Mouse (Mus musculus) small intestine, adult 2 months (tissue): Measurements from ENCODE around the gene Olfr553. TPM values are rescaled to one million over a fixed set of nuclear protein-coding genes. Genes with fewer than 3 reads are reported as not detected.

ENCODE experiments used
- H3K27ac ChIP-seq: fragments of 200-500 bp; 2 replicates; pipeline ENCODE4 v1.5.1; 2012; ENCODE audit warnings: low read depth, low read length, control low read depth, inconsistent platforms; ENCODE audit not compliant: insufficient read depth
- H3K27me3 ChIP-seq: fragments of 200-500 bp; 2 replicates; pipeline ENCODE4 v1.6.1; 2012; ENCODE audit warnings: mild to moderate bottlenecking, moderate library complexity, low read length, inconsistent platforms; ENCODE audit not compliant: control insufficient read depth, insufficient read depth
- H3K36me3 ChIP-seq: fragments of 200-500 bp; 2 replicates; pipeline ENCODE4 v1.6.1; 2012; ENCODE audit warnings: mild to moderate bottlenecking, low read length, control low read depth, inconsistent platforms; ENCODE audit not compliant: control insufficient read depth, insufficient read depth
- H3K4me1 ChIP-seq: fragments of 200-500 bp; 2 replicates; pipeline ENCODE4 v1.6.1; 2012; ENCODE audit warnings: low read length, inconsistent platforms, mixed read lengths; ENCODE audit not compliant: control insufficient read depth, insufficient read depth, insufficient read length
- H3K4me3 ChIP-seq: fragments of 200-500 bp; 2 replicates; pipeline ENCODE4 v1.5.1; 2012; ENCODE audit warnings: low read depth, mild to moderate bottlenecking, control low read depth, inconsistent platforms, low read length, moderate library complexity
- CTCF ChIP-seq: fragments of 200-500 bp; IDR thresholded peaks from 2 replicates; pipeline ENCODE4 v1.5.1; 2012; ENCODE audit warnings: low read depth, mild to moderate bottlenecking, control low read depth, inconsistent platforms, low read length, moderate library complexity, mixed read lengths; ENCODE audit not compliant: insufficient replicate concordance, insufficient read length; ENCODE audit errors: extremely low read depth
- POLR2A ChIP-seq: fragments of 200-500 bp; IDR thresholded peaks from 2 replicates; pipeline ENCODE4 v1.6.1; 2012; ENCODE audit warnings: low read depth, mild to moderate bottlenecking, control low read depth, inconsistent platforms, low read length, moderate library complexity
- WGBS: fragments of 180-500 bp; shearing (Covaris S2); methylation state at CpG from one replicate; pipeline ENCODE4 v1.1.7; 2018; 5-methylcytosine and 5-hydroxymethylcytosine counted together
- polyA plus RNA-seq: library from polyadenylated mRNA; depleted of rRNA; stranded (reverse); fragments of >200 nt; gene quantifications from 2 replicates; pipeline ENCODE4 v1.2.3, GENCODE M21; 2012

Gene Olfr553
- polyA plus RNA-seq, 1 experiment: not detected

- Histone ChIP-seq H3K27me3 (no peaks in the 10 kb centered on the region), H3K27ac (no peak overlapping the region), H3K4me1 (no peaks in the 10 kb centered on the region), H3K4me3 (no peak overlapping the region), H3K36me3 (no peaks in the 10 kb centered on the region)
- TF ChIP-seq CTCF (no peak), POLR2A (no peak)
- WGBS: 20% methylated on average over 5 of the region's 5 CpGs
These were observed 1.6 kb upstream of the Olfr553 start for GRCm38 (mm10) chr7:102619608-102620007.

- 47% methylated on average over 1 of the region's 1 CpGs for WGBS
- Histone ChIP-seq H3K27me3 (no peaks in the 10 kb centered on the region), H3K36me3 (no peaks in the 10 kb centered on the region), H3K4me3 (no peak within 1 kb of the TSS), H3K4me1 (no peaks in the 10 kb centered on the region), H3K27ac (no peak within 1 kb of the TSS)
- TF ChIP-seq CTCF (no peak), POLR2A (no peak)
These were observed 20.5 kb downstream of the Olfr553 start, which contains the start of gene Olfr552 for GRCm38 (mm10) chr7:102597378-102598031. Gene Olfr552, plus strand, starts transcription at chr7:102597770.

GRCm38 (mm10) chr7:102591786-102592185 lies 26.2 kb downstream of the Olfr553 start, which contains the start of gene Olfr551:
Gene Olfr551, minus strand, starts transcription at chr7:102591886.
- Histone ChIP-seq H3K27me3 (no peaks in the 10 kb centered on the region), H3K36me3 (no peaks in the 10 kb centered on the region), H3K27ac (no peak within 1 kb of the TSS), H3K4me3 (no peak within 1 kb of the TSS), H3K4me1 (no peaks in the 10 kb centered on the region)
- 90% methylated on average over 3 of the region's 3 CpGs for WGBS
- TF ChIP-seq POLR2A (no peak), CTCF (no peak)

GRCm38 (mm10) chr7:102575998-102576397 lies 42.0 kb downstream of the Olfr553 start:
- H3K27me3 ChIP-seq: no peaks in the 10 kb centered on the region
- TF ChIP-seq POLR2A: no peak
- TF ChIP-seq CTCF: no peak
- WGBS: 56% methylated on average over 6 of the region's 6 CpGs
- no peak overlapping the region for H3K4me3 ChIP-seq
- H3K4me1 ChIP-seq: no peaks in the 10 kb centered on the region
- no peaks in the 10 kb centered on the region for H3K36me3 ChIP-seq
- no peak overlapping the region for H3K27ac ChIP-seq

- no peaks in the 10 kb centered on the region; the same call in 1 of the 2 replicates for H3K27me3 ChIP-seq
- no peaks in the 10 kb centered on the region for H3K4me1 ChIP-seq
- WGBS: 79% methylated on average over 3 of the region's 3 CpGs
- H3K27ac ChIP-seq: no peak overlapping the region
- H3K4me3 ChIP-seq: no peak overlapping the region
- no peak for TF ChIP-seq POLR2A
- no peak for TF ChIP-seq CTCF
- H3K36me3 ChIP-seq: no peaks in the 10 kb centered on the region
These were observed 44.7 kb downstream of the Olfr553 start for GRCm38 (mm10) chr7:102573174-102573830.

GRCm38 (mm10) chr7:102571142-102571541 lies 46.9 kb downstream of the Olfr553 start, which contains the start of gene Olfr550:
Gene Olfr550, plus strand, starts transcription at chr7:102571442.
- Histone ChIP-seq H3K27ac (no peak within 1 kb of the TSS), H3K27me3 (no peaks in the 10 kb centered on the region; the same call in 1 of the 2 replicates), H3K4me1 (no peaks in the 10 kb centered on the region), H3K4me3 (no peak within 1 kb of the TSS), H3K36me3 (no peaks in the 10 kb centered on the region)
- WGBS: 87% methylated on average over 8 of the region's 8 CpGs
- TF ChIP-seq CTCF (no peak), POLR2A (no peak)

GRCm38 (mm10) chr7:102566219-102566618 lies 51.8 kb downstream of the Olfr553 start:
- 94% methylated on average over 4 of the region's 4 CpGs for WGBS
- peaks cover 4% of the 10 kb centered on the region; the same call in 1 of the 2 replicates for H3K4me1 ChIP-seq
- no peak overlapping the region for H3K4me3 ChIP-seq
- no peak overlapping the region for H3K27ac ChIP-seq
- no peak for TF ChIP-seq POLR2A
- TF ChIP-seq CTCF: no peak
- peaks cover 16% of the 10 kb centered on the region for H3K36me3 ChIP-seq
- no peaks in the 10 kb centered on the region; the same call in 1 of the 2 replicates for H3K27me3 ChIP-seq
